Mouse (Mus musculus): ENCODE results near the gene Cd96. TPM values are rescaled to one million over a fixed set of nuclear protein-coding genes. Genes with fewer than 3 reads are reported as not detected.

Gene Cd96
- total RNA-seq (2023): 0.69 to 1.2 TPM (median 0.90 TPM) in 4 replicates

DNA sequence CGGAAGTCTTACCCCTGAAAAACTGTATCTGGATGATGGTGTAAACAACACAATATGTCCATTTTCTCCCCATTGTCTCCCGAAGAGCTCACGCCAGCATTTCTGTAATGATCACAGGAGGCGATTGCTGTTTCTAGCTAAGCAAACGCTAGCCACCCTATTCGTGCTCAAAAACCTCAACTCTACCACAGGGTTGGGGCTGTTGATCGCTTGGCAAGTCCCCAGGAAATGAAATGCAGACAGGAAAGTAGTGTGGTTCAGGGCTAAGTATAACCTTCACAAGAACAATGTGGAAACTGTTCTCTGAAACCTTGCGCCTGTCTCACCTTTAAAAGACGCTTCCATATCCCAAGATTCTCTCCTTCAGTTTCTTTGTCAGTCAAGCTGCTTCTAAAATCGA is at the start of gene Cd96:
TSS of gene Cd96 (minus strand) at position 232 of the 400 bp plus-strand sequence.

DNA sequence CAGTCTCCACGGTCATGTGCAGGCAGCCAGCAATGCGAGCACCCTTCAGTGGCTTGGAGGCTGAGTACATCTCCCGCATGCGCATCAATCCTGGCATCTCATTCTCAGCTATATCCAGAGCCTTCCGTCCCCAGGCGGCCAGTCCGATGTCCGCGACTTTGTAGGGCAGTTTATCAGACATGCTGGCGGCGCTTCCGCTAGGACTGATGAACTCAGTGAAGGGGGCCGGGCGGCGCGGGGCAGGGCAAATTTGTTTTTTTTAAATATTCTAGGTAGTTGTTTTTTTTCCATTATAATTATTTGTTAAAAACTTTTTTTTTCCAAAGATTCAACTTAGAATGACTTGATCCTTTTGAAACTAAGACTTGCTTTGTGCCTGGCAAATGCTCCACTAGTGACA is 34.8 kb upstream of the Cd96 start, which contains the start of gene Gm4737:
TSS of gene Gm4737 (minus strand) at position 246 of the 400 bp plus-strand sequence.

DNA sequence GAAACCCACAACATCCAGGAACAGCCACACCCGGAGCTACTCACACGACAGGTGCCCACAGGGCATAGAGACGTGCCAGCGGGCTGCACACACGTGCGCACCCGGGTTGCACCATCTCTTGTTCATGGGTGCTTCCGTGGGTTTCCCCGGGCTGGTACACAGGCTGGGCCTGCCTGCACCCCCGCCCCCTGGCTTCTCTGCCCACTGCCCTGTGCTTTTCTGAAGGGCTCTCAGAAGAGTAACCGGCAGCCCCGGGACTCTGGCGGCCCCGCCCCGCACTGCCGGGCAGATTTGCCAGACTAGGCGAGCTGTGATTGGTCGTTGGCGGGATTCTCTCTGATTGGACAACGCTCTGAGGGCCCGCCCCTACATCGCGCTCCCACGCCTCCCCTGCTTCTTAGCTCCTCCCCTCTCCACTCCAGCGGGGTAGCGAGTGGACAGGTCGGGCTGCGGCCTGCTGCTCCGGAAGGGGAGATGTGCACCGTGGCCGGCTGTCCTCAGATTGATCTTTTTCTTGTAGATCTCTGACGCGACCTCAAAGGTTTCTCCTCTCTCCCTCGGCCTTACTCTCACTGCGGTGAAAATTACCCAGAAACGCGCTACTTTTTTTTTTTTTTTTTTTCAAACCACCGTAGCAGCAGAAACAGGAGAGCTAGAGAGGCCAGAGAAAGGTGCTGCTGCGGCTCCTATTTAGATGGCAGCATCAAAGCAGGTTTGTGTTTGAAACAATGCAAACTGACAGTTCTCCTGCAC is 109.7 kb downstream of the Cd96 start, which contains the start of gene Plcxd2:
TSS of gene Plcxd2 (minus strand) at position 66 of the 753 bp plus-strand sequence.

Other genes starting within 250 kb of the Cd96 start
- gene Phldb2, start 166.7 kb downstream of the Cd96 start, total RNA-seq (2023): not detected in 4 replicates
- 3.7 to 4.0 TPM (median 3.8 TPM) in 4 replicates for gene Plcxd2, start 110.0 kb downstream of the Cd96 start, total RNA-seq (2023)
- gene Gm4737, start 34.8 kb upstream of the Cd96 start, total RNA-seq (2023): 17.7 to 21.6 TPM (median 19.2 TPM) in 4 replicates

Measured in B cell, adult 62 days (primary cell).